Mouse (Mus musculus) ES-E14 (cell line): ENCODE measurements around the gene Zc3h4. TPM values are rescaled to one million over a fixed set of nuclear protein-coding genes. Genes with fewer than 3 reads are reported as not detected.

Experiments
- DNase-seq: peaks from one replicate; pipeline ENCODE4 v3.0.0-alpha.2; 2013; ENCODE audit warnings: low read depth, low spot score
- H3K27ac ChIP-seq: 2 replicates; pipeline ENCODE4 v1.5.1; 2012; ENCODE audit warnings: low read depth, mild to moderate bottlenecking, low read length, moderate library complexity, mixed read lengths; ENCODE audit not compliant: poor library complexity, insufficient read depth, severe bottlenecking
- H3K36me3 ChIP-seq: 2 replicates; pipeline ENCODE4 v1.6.1; 2012; ENCODE audit warnings: mild to moderate bottlenecking, low read length, moderate library complexity, mixed read lengths; ENCODE audit not compliant: control insufficient read depth, poor library complexity, insufficient read depth, severe bottlenecking
- H3K4me1 ChIP-seq, 2 experiments: fragments of 150-350 bp in 1 of 2; sonication (generic) in 1 of 2; 2 replicates each; pipeline ENCODE4 v1.6.1; 2012; ENCODE audit warnings: low read length in 2 of 2, mild to moderate bottlenecking in 1 of 2, mixed read lengths in 1 of 2; ENCODE audit not compliant: control insufficient read depth in 2 of 2, insufficient read depth in 2 of 2, poor library complexity in 1 of 2
- H3K4me3 ChIP-seq, 2 experiments: fragments of 150-350 bp in 1 of 2; sonication (generic) in 1 of 2; 2 replicates each; pipeline ENCODE4 v1.5.1; 2012; ENCODE audit warnings: low read length in 2 of 2, low read depth in 1 of 2, mild to moderate bottlenecking in 1 of 2, mixed read lengths in 1 of 2; ENCODE audit not compliant: insufficient read depth in 1 of 2, poor library complexity in 1 of 2, severe bottlenecking in 1 of 2
- H3K9ac ChIP-seq: 2 replicates; pipeline ENCODE4 v1.6.1; 2012; ENCODE audit warnings: low read depth, mild to moderate bottlenecking, low read length, mixed read lengths; ENCODE audit not compliant: poor library complexity, insufficient read depth, severe bottlenecking
- H3K9me3 ChIP-seq: fragments of 150-350 bp; sonication (generic); 2 replicates; pipeline ENCODE4 v1.6.1; 2012; ENCODE audit warnings: low read depth, mild to moderate bottlenecking, low read length; ENCODE audit not compliant: control insufficient read depth, insufficient read depth
- CHD2 ChIP-seq: IDR thresholded peaks from 2 replicates; pipeline ENCODE4 v1.6.1; 2014; ENCODE audit warnings: mild to moderate bottlenecking, low read depth, low read length, inconsistent platforms
- HCFC1 ChIP-seq: IDR thresholded peaks from 2 replicates; pipeline ENCODE4 v1.6.1; 2012; ENCODE audit warnings: low read length, inconsistent platforms, borderline replicate concordance; ENCODE audit not compliant: insufficient read depth
- MAFK ChIP-seq: IDR thresholded peaks from 2 replicates; pipeline ENCODE4 v1.6.1; 2014; ENCODE audit warnings: mild to moderate bottlenecking, low read depth, low read length, inconsistent platforms; ENCODE audit not compliant: insufficient read depth
- ZC3H11A ChIP-seq: IDR thresholded peaks from 2 replicates; pipeline ENCODE4 v1.6.1; 2012; ENCODE audit warnings: low read depth, mild to moderate bottlenecking, inconsistent platforms, low read length, borderline replicate concordance
- ZNF384 ChIP-seq: IDR thresholded peaks from 2 replicates; pipeline ENCODE4 v1.6.1; 2012; ENCODE audit warnings: low read depth, low read length, inconsistent platforms
- in situ Hi-C, 2 experiments: fragments of 600-800 bp; cut with MboI; formaldehyde crosslinking; loops; one replicate each; pipeline ENCODE4 v1.15.1; 2025; ENCODE audit warnings: low sequenced_read_pairs in 2 of 2, inconsistent platforms in 1 of 2; ENCODE audit not compliant: unreplicated experiment in 2 of 2
- total RNA-seq: library from RNA; depleted of rRNA; stranded (reverse); fragments of 300-350 nt; gene quantifications from 2 replicates; pipeline ENCODE4 v1.2.3, GENCODE M21; 2012

Gene Zc3h4
- total RNA-seq, 1 experiment, result 43.7 TPM

DNA sequence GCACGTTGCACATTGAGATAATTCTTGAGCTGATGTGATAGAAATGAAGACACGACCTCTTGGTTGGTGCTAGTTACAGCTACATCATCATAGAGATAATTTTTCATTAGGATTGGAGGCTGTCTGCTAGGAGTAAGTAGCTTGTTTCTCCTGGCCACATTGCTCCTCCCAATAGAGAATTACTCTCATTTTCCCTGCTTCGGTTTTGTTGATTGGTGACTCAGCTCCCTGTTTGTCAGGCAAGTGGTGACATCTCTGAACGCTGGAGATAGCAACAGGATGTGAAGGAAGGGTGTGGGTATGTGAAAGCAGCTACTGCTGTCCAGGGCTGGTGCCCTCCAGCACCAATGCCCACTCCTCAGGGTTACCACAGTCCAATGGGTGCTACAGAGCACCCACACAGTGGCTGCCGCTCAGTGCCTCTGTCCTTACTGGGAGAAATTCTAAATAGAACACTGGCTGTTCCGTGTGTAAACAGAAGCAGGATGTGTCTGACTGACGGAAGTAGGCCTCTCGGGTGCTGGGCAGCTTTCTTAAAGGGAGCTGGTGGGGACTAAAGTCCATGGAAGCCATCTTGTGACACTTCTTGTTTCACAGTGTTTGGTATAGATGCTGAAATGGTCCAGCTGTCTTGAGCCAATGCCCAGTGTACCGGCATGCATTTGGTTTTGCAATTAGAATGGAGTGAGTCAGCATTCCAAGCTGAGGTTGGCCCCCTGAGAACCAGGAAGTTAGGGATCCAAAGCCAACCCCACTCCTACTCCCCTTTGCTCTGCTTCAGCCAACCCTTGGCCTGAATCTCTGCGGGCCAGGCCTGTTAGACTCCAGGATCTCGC is 5.0 kb downstream of the Zc3h4 start:
- H3K9me3 ChIP-seq, result no peaks in the 10 kb centered on the region
- H3K4me1 ChIP-seq, result peaks cover 11 to 18% of the 10 kb centered on the region in 2 experiments
- peak overlapping the region; percentile 54 for H3K9ac ChIP-seq
- peaks cover 4% of the 10 kb centered on the region; the same call in 1 of the 2 replicates for H3K36me3 ChIP-seq
- DNase-seq, result no peak
- peak; percentile 72; the same call in 1 of the 2 replicates for TF ChIP-seq MAFK
- no peak for TF ChIP-seq CHD2
- no peak overlapping the region; the same call in 1 of the 2 replicates for H3K27ac ChIP-seq
- in situ Hi-C loops, result no loop called here
- no peak overlapping the region for H3K4me3 ChIP-seq

DNA sequence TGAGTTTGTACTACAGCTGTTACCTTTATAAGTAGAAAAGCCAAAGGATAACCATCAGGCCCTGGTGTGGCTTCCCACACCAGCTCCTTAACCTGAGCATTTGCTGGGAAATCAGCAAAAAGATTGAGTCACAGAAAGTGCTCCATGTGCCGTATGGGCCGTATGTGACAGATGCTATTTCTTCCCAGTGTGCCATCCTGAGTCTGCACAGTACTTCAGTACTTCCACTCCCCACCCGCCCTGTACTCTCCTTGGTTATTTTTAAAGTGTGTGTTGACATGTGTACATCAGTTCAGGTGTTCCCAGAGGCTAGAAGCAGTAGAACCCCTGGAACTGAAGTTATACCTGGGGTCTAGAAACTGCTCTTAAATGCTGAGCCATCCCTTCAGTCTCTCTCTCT is 6.3 kb downstream of the Zc3h4 start:
- TF ChIP-seq MAFK, result no peak
- no peak for TF ChIP-seq HCFC1
- no peak for TF ChIP-seq ZNF384
- TF ChIP-seq ZC3H11A, result no peak
- TF ChIP-seq CHD2, result no peak
- Histone ChIP-seq H3K4me1 (peaks cover 11 to 18% of the 10 kb centered on the region in 2 experiments), H3K36me3 (peaks cover 7% of the 10 kb centered on the region; the same call in 1 of the 2 replicates)

DNA sequence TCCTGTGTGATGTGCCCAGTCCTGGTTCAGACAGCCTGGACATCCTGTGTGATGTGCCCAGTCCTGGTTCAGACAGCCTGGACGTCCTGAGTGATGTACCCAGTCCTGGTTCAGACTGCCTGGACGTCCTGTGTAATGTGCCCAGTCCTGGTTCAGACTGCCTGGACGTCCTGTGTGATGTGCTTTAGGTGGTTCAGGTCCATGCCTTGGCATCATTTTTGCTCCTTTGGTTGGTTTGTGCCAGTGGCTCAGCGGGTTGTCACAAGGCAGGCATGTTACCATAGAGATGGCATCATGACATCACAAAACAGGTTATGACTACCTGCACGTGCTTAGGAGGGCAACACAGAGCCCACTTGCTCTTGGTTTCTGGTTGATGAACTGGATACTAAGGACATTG is 10.4 kb downstream of the Zc3h4 start:
- in situ Hi-C loops, result no loop called here
- no peak overlapping the region for H3K4me3 ChIP-seq
- H3K36me3 ChIP-seq, result peaks cover 4% of the 10 kb centered on the region; the same call in 1 of the 2 replicates
- DNase-seq, result no peak
- H3K9ac ChIP-seq, result no peak overlapping the region
- no peak for TF ChIP-seq MAFK
- TF ChIP-seq ZNF384, result no peak
- no peak for TF ChIP-seq HCFC1
- no peak for TF ChIP-seq ZC3H11A
- TF ChIP-seq CHD2, result no peak
- no peaks in the 10 kb centered on the region for H3K9me3 ChIP-seq
- H3K27ac ChIP-seq, result no peak overlapping the region
- H3K4me1 ChIP-seq, result peaks cover 5 to 18% of the 10 kb centered on the region in 2 experiments; a peak in 2 of 4 replicates

More for the DNA sequence above, 6.3 kb downstream of the Zc3h4 start:
- Histone ChIP-seq H3K9me3 (no peaks in the 10 kb centered on the region), H3K9ac (no peak overlapping the region), H3K4me3 (no peak overlapping the region), H3K27ac (no peak overlapping the region)
- no peak for DNase-seq
- in situ Hi-C loops, result no loop called here

DNA sequence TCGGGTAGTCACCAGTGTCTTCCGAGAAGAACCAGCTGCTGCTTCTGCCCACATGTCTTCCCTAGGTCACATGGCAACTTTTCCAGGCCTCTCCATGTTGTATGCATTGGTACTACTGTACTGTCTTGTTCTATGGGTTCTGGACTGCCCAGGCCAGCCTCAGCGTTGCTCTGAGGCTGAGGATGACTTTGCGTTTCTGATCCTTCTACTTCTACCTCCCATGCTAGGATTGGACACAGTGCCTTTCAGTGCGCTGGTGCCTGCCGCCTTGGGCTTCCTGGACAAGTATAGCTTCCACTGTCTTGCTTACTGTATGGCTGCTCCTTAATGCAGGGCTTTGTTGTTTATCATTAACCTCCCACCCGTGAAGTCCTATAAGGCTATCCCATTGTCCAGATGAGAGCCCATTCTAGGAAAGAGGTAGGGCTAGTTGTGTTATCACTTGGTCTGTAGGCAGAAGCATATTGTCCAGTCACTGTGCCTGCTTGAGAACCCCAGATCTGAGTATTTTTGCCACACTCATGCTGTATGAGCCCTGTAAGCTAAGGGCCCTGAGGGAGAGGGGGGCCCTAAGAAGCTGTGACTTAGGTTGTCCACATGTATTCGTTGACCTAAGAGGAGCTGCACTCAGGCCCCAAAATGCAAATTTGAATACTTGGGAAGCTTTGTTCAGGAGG is 11.6 kb downstream of the Zc3h4 start:
- in situ Hi-C loops, result no loop called here
- TF ChIP-seq ZNF384, result no peak
- TF ChIP-seq CHD2, result no peak
- TF ChIP-seq ZC3H11A, result no peak
- no peaks in the 10 kb centered on the region for H3K9me3 ChIP-seq
- H3K27ac ChIP-seq, result no peak overlapping the region
- no peak overlapping the region for H3K9ac ChIP-seq
- H3K36me3 ChIP-seq, result peaks cover 12% of the 10 kb centered on the region
- peaks cover 5 to 15% of the 10 kb centered on the region in 2 experiments; a peak in 2 of 4 replicates for H3K4me1 ChIP-seq
- no peak overlapping the region for H3K4me3 ChIP-seq
- no peak for DNase-seq
